Mouse (Mus musculus) thymus, adult 2 months (tissue): ENCODE measurements around the gene Pik3r4.

ENCODE experiments used
- CTCF ChIP-seq: fragments of 200-500 bp; IDR thresholded peaks from 2 replicates; pipeline ENCODE4 v1.5.1; 2012; ENCODE audit warnings: mild to moderate bottlenecking, control low read depth, low read length, moderate library complexity, borderline replicate concordance; ENCODE audit not compliant: control insufficient read depth, poor library complexity, insufficient read depth; ENCODE audit errors: extremely low read depth
- POLR2A ChIP-seq: fragments of 200-500 bp; IDR thresholded peaks from 2 replicates; pipeline ENCODE4 v1.6.1; 2012; ENCODE audit warnings: mild to moderate bottlenecking, low read length, control low read depth, moderate library complexity; ENCODE audit not compliant: control insufficient read depth, poor library complexity, insufficient read depth; ENCODE audit errors: extremely low read depth

DNA sequence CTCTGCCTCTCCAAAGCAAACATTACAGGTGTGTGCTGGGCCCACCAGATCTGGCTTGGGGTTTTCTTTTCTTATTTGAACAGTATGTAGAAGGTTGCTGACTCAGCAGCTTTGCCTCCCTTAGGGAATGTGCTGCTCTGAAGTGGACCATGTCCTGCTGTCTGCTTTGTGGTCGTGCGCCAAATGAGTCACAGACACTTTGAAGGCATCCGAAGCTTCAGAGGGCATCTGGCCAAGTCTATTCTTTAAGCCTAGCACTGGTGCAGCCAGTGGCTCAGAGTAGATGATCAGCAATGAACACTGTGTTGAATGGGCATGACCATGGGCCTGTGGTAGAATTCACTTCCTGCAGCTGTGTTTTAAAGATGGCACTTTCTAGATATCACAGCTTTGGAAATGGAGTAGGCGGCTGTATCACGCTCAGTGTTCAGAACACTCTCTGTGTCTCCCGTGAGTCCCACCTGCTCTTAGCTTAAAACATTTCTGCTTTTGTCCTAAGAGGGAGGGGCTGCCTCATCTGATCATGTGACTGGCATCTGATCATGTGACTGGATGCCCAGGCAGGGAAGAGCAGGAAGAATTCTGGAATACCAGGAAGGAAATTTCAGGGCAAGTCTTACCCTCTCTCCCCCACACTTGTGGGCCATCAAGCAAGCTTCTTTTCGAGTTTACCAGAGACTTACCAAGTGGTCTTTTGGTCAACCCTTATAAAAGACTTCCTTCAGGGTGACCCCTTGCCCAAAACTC, 54.2 kb downstream of the Pik3r4 start:
- no peak for TF ChIP-seq CTCF
- TF ChIP-seq POLR2A = no peak
